Mouse (Mus musculus) adrenal gland, postnatal 4 days (tissue): Measurements from ENCODE around the gene Atp6v0a2. TPM values are rescaled to one million over a fixed set of nuclear protein-coding genes. Genes with fewer than 3 reads are reported as not detected.

ENCODE experiments used
- total RNA-seq, 2 experiments: library from RNA; stranded (reverse); gene quantifications; 2 replicates each; pipeline ENCODE4 v1.2.3; 2021

The Atp6v0a2 gene
- total RNA-seq, 2 experiments from 2014 or later, result 48.8 to 49.0 TPM

Other genes starting within 250 kb of the Atp6v0a2 start
- 100 to 1,000 TPM in 1 of 2 experiments, 10 to 100 TPM in 1; 90.4 to 102 TPM for gene Sbno1, start 202.6 kb upstream of the Atp6v0a2 start, total RNA-seq
- 100 to 1,000 TPM in 1 of 2 experiments, 10 to 100 TPM in 1; 97.9 to 105 TPM for gene Kmt5a, start 188.6 kb upstream of the Atp6v0a2 start, total RNA-seq
- gene Rilpl2, start 150.2 kb upstream of the Atp6v0a2 start, total RNA-seq, result 10 to 100 TPM; 27.3 to 31.4 TPM
- 10 to 100 TPM; 17.6 to 22.7 TPM for gene Snrnp35, start 145.4 kb upstream of the Atp6v0a2 start, total RNA-seq
- gene Rilpl1, start 97.2 kb upstream of the Atp6v0a2 start, total RNA-seq, result 10 to 100 TPM; 23.0 TPM
- gene Tmed2, start 87.9 kb upstream of the Atp6v0a2 start, total RNA-seq, result 100 to 1,000 TPM; 199 to 213 TPM
- 10 to 100 TPM; 16.1 to 16.8 TPM for gene Ddx55, start 75.7 kb upstream of the Atp6v0a2 start, total RNA-seq
- gene Eif2b1, start 49.4 kb upstream of the Atp6v0a2 start, total RNA-seq, result 10 to 100 TPM; 54.2 to 58.5 TPM
- 10 to 100 TPM; 43.2 to 45.5 TPM for gene Gtf2h3, start 49.4 kb upstream of the Atp6v0a2 start, total RNA-seq
- gene Dnah10, start 96.5 kb downstream of the Atp6v0a2 start, total RNA-seq, result 1 to 10 TPM; 1.3 to 1.6 TPM
- gene Ccdc92, start 233.8 kb downstream of the Atp6v0a2 start, total RNA-seq, result 1 to 10 TPM; 5.6 to 7.6 TPM
- gene Zfp664, start 234.1 kb downstream of the Atp6v0a2 start, total RNA-seq, result 10 to 100 TPM; 52.5 to 64.6 TPM